Mouse (Mus musculus): ENCODE data around the gene Olfr59. TPM values are rescaled to one million over a fixed set of nuclear protein-coding genes. Genes with fewer than 3 reads are reported as not detected.

Gene Olfr59
- total RNA-seq (2021) = not detected
- long read RNA-seq = 0 reads

- no peak for DNase-seq (ENCODE audit: low spot score in 2 of 2)
These were observed at the start of gene Olfr59 for GRCm38 (mm10) chr11:74283436-74283835. Olfr59 (plus strand) TSS chr11:74283736.

DNA sequence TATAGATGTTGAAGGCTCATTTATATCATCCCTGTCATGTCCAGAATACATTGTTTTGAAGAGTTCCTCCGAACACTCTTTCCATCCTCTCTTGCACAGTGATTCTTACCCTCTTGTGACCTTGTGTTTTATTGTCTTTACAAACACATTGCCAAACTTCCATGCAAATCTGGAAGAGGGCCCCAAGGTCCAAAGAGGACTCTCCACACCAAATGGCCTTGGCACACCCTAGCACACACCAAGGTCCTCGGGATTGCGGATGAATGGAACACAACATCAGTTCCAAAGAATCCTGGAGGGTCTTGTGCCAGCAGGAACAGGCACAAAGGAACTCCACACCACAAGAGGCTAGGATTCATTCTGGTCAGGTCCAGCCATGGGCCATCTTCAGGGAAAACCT is 42.3 kb upstream of the Olfr59 start:
- no peak for DNase-seq (ENCODE audit: low spot score in 2 of 2)

- DNase-seq (ENCODE audit: low spot score in 2 of 2) = no peak
These were observed 24.0 kb upstream of the Olfr59 start, which contains the start of gene Olfr406 for GRCm38 (mm10) chr11:74259508-74259907. Olfr406 (plus strand) TSS chr11:74259808.

GRCm38 (mm10) chr11:74287256-74287655 is 3.7 kb downstream of the Olfr59 start:
- no peak for DNase-seq (ENCODE audit: low spot score in 2 of 2)

- no peak for DNase-seq (ENCODE audit: low spot score in 2 of 2)
These were observed 42.5 kb downstream of the Olfr59 start for GRCm38 (mm10) chr11:74326044-74326443.

DNA sequence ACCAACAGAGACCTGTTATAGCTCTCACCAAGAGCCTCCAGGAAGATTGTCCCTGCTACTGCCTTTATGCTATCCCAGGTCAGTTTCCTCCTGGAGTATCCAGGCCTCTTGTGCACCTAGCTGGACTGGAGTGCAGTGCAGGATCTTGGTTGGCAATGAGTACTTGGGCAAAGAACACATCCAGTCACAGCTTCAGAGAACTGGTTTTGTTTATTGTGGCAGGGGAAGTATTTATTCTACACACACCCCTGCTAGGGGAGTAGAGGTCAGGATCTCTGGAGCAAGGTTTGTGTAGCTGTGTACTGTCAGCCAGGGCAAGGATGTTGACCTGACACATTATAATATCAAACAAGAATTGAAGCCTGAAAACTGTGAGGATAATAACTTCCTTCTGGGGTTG is 45.2 kb downstream of the Olfr59 start:
- no peak for DNase-seq (ENCODE audit: low spot score in 2 of 2)

DNA sequence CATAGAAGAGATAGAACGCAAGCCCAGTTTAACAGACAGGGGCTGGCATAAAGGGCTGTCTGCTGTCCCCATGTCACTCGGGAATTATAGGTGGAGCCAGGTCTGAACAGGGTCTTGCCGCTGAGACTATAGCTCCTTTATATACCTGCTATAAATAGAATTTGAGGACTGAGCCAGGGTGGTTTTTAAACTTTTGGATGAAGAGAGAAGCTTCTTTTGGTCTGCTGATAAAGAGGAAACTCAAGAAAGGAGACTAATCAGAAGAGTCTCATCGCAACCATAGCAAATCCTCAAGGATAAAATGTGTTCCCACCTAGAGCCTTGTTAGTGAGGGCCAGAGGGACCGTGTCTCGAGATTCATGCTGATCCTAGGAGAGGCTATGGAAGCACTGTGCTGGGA is 54.4 kb downstream of the Olfr59 start, which contains the start of gene Olfr410:
Gene Olfr410, minus strand, starts transcription at position 101 of the 400 bp plus-strand sequence.
- DNase-seq (ENCODE audit: low spot score in 2 of 2) = no peak

Other genes with a start within 250 kb of the Olfr59 start
- gene Olfr139, start 227.2 kb upstream of the Olfr59 start, total RNA-seq (2021) = not detected
- gene Olfr399, start 227.1 kb upstream of the Olfr59 start, total RNA-seq (2021) = not detected
- gene Zfp616, start 213.8 kb upstream of the Olfr59 start, total RNA-seq (2021) = not detected
- gene Olfr401, start 170.0 kb upstream of the Olfr59 start, total RNA-seq (2021) = not detected
- not detected for gene Olfr402, start 130.2 kb upstream of the Olfr59 start, total RNA-seq (2021)
- not detected for gene Olfr403, start 97.5 kb upstream of the Olfr59 start, total RNA-seq (2021)
- not detected for gene Olfr43, start 72.4 kb upstream of the Olfr59 start, total RNA-seq (2021)
- gene Olfr406, start 23.9 kb upstream of the Olfr59 start, total RNA-seq (2021) = not detected
- not detected for gene Olfr410, start 54.3 kb downstream of the Olfr59 start, total RNA-seq (2021)
- not detected for gene Olfr411, start 68.9 kb downstream of the Olfr59 start, total RNA-seq (2021)
- not detected for gene Olfr412, start 78.3 kb downstream of the Olfr59 start, total RNA-seq (2021)